Mouse (Mus musculus) left cerebral cortex, postnatal 10 days (tissue): Measurements from ENCODE around the gene Wbp1. TPM values are rescaled to one million over a fixed set of nuclear protein-coding genes. Genes with fewer than 3 reads are reported as not detected.
A peak's percentile ranks its signal among the peaks of the same experiment; 100 is the strongest.

ENCODE experiments used
- DNase-seq, 2 experiments: peaks; one replicate each; pipeline ENCODE4 v3.0.0; 2021 to 2022; ENCODE audit warnings: low spot score in 2 of 2, mixed read lengths in 1 of 2; ENCODE audit errors: extremely low spot score in 1 of 2
- intact Hi-C: fragments of 180-260 bp; cut with DNase I; formaldehyde crosslinking; loops from one replicate; pipeline ENCODE4 v1.15.1; 2025
- total RNA-seq, 2 experiments: library from RNA; stranded (reverse); gene quantifications; 2 replicates each; pipeline ENCODE4 v1.2.3; 2021

Wbp1 gene
- total RNA-seq, 2 experiments from 2014 or later = 50.4 to 54.7 TPM

GRCm38 (mm10) chr6:83142886-83143285 lies 21.5 kb upstream of the Wbp1 start:
- intact Hi-C loops = no loop called here
- peak in 1 of 2 experiments; percentile 20 for DNase-seq

GRCm38 (mm10) chr6:83142211-83142731 lies 20.9 kb upstream of the Wbp1 start:
- intact Hi-C loops = no loop called here
- peak in 1 of 2 experiments; percentile 80 for DNase-seq

GRCm38 (mm10) chr6:83141636-83142035 lies 20.3 kb upstream of the Wbp1 start:
- intact Hi-C loops = no loop called here

GRCm38 (mm10) chr6:83140044-83140443 lies 18.7 kb upstream of the Wbp1 start:
- intact Hi-C loops = no loop called here
- DNase-seq = peak in 1 of 2 experiments; percentile 21

More at GRCm38 (mm10) chr6:83141636-83142035, 20.3 kb upstream of the Wbp1 start:
- DNase-seq = peak in 1 of 2 experiments; percentile 69

GRCm38 (mm10) chr6:83138056-83138455 lies 16.7 kb upstream of the Wbp1 start:
- intact Hi-C loops = no loop called here
- DNase-seq = peak in 1 of 2 experiments; percentile 66

GRCm38 (mm10) chr6:83137576-83137950 lies 16.2 kb upstream of the Wbp1 start:
- DNase-seq = peak in 1 of 2 experiments; percentile 94
- intact Hi-C loops = no loop called here

GRCm38 (mm10) chr6:83136881-83137575 lies 15.7 kb upstream of the Wbp1 start:
- intact Hi-C loops = no loop called here
- peak in 1 of 2 experiments; percentile 80 for DNase-seq

GRCm38 (mm10) chr6:83136291-83136880 lies 15.0 kb upstream of the Wbp1 start:
- intact Hi-C loops = no loop called here
- DNase-seq = no peak

GRCm38 (mm10) chr6:83135571-83136161 lies 14.3 kb upstream of the Wbp1 start:
- DNase-seq = no peak
- intact Hi-C loops = no loop called here

- intact Hi-C loops = no loop called here
- no peak for DNase-seq
Observed at GRCm38 (mm10) chr6:83134951-83135513, 13.7 kb upstream of the Wbp1 start, which contains the start of gene Rtkn. Gene Rtkn (plus strand): TSS chr6:83135463.

- no peak for DNase-seq
- intact Hi-C loops = no loop called here
Observed at GRCm38 (mm10) chr6:83134226-83134625, 12.9 kb upstream of the Wbp1 start.

GRCm38 (mm10) chr6:83132176-83132919 lies 11.0 kb upstream of the Wbp1 start:
- no peak for DNase-seq
- intact Hi-C loops = no loop called here

GRCm38 (mm10) chr6:83131469-83132034 lies 10.2 kb upstream of the Wbp1 start:
- DNase-seq = no peak
- intact Hi-C loops = no loop called here

GRCm38 (mm10) chr6:83127419-83127818 lies 6.1 kb upstream of the Wbp1 start:
- intact Hi-C loops = no loop called here
- DNase-seq = no peak

- no peak for DNase-seq
- intact Hi-C loops = no loop called here
Observed at GRCm38 (mm10) chr6:83125331-83125730, 4.0 kb upstream of the Wbp1 start, which contains the start of gene Ino80b. Gene Ino80b (minus strand): TSS chr6:83125431.

- intact Hi-C loops = loop anchor here (5.0 kb wide), 1 partner anchor 37 kb away; no protein-coding TSS in a partner anchor
- peak; percentile 93 to 95 for DNase-seq
Observed at GRCm38 (mm10) chr6:83124851-83125312, 3.5 kb upstream of the Wbp1 start.

GRCm38 (mm10) chr6:83122961-83123360 lies 1.6 kb upstream of the Wbp1 start:
- DNase-seq = no peak
- intact Hi-C loops = loop anchor here (5.0 kb wide), 1 partner anchor 39 kb away; no protein-coding TSS in a partner anchor
